Mouse (Mus musculus): ENCODE measurements around the gene Fbxo41.

DNA sequence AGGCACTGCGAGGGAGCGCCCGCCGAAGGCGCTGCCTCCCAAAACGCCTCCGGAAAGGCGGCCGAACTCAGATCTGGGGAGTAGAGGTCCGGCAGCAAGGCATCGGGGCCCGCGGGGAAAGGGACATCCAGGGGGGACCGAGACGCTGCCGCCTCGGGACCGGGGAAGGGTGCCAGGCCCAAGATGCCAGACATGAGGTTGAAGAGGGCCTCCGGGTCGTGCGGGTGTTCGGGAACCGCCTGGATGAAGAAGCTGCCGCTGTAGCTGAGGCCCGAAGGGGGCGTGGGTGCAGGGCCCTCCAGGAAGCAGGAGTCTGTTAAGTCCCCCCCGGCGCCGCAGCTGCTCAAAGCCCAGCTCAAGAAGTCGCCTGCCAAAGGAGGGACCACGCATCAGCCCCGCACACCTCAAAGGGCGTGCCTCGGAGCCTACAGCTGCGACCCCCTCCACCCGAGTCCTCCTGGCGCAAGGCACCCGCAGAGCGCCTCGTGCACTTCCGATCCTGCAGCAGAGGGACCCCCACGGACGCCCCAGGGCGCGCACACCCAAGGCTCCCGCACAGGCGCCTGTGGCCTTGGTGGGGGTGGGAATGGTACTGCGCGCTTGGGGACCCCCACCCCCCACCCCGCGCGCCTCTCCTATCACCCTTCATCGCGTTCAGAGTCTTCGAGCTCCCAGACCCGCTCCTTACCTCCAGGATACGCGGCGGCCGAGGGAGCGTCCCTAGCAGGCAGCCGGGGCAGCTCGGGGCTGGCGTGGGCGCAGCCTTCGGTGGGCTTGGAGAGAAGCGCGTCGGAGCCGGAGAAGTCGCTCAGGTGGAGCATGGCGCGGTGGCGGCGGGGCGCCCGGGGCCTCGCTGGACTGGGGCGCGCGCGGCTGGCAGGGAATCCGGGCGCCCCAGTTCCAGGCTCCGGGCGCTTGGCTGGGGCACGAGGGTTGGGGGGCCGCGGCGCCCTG, 10.1 kb upstream of the Fbxo41 start:
- no peak for TF ChIP-seq CTCF (IDR thresholded peaks at IDR 0.05; ENCODE audit: extremely low read depth, insufficient read length, insufficient replicate concordance, low read depth, low read length)
- no peak for TF ChIP-seq POLR2A (IDR thresholded peaks at IDR 0.05; ENCODE audit: low read depth, low read length)

Data from small intestine, adult 2 months (tissue).